Mouse (Mus musculus): ENCODE data around the gene Ttc23.

- TF ChIP-seq TAL1 (IDR thresholded peaks at IDR 0.05; ENCODE audit: low read length) (no peak), GATA1 (IDR thresholded peaks at IDR 0.05; ENCODE audit: low read length) (no peak)
Measured at GRCm38 (mm10) chr7:67692791-67693538, 45.8 kb downstream of the Ttc23 start.
